Mouse (Mus musculus): ENCODE measurements around the gene Zfp414.
"Not testable (repeated sequence)": the region's sequence is repeated elsewhere in the genome, so short reads cannot be mapped to it uniquely, and the experiment has no call there.

Zfp414 gene

DNA sequence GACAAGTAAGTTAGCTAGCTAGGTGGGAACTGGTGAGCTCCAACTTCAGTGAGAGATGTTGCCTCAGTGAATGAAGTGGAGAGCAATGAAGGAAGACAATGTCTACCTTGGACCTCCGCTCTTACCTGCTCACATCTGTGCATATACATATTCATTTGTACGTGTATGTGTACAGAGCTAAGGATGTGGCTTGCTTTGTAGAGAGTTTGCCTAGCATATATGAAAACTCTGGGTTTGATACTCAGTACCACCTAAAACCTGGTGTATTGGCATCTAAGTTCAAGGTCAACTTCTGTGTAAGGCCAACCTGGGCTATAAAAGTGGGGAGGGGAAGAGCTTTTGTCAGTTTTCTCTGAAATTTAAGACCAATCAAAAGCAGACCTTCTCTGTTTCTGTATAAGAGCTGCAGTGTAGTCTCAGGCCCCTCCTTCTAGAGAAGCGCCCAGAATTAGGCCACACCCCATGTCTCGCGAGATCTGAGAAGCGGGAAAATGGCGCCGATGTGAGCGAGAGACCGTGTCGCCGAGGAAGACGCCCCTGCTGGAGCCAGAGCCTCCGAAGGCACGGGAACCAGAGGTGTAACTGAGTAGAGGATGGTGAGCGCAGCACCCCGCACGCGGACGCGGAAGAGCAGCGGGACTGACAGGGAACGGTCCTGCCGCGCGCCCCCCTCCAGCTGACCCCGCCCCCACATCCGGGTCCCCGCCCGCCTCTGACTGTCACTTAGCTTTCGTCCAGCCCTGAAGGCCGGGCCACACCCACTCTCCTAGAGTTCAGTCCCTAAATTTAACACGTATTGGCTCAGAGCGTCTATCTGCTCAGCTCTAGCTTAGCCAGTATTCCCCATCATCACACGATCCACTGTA is at the start of gene Zfp414:
Gene Zfp414, plus strand, starts transcription at position 470 of the 866 bp plus-strand sequence.
- peak; percentile 93 to 96 for DNase-seq

DNA sequence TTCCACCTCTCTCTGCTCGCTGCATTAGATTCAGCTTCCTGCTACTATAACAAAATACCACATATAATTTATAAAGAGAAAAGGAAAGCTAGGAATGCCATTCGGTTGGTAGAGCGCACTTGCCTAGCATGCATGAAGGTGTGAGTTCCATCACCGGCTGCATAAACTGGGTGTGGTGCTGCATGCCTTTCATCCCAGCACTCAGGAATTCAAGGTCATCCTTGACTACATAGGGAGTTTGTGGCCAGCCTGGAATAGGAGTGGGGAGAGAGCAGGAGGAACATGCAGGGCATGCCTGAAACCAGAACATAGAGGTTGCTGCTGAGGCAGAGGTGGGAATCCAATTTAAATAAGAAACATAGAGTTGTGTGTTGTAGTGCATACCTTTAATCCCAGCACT is 44.8 kb upstream of the Zfp414 start:
- no peak for DNase-seq

DNA sequence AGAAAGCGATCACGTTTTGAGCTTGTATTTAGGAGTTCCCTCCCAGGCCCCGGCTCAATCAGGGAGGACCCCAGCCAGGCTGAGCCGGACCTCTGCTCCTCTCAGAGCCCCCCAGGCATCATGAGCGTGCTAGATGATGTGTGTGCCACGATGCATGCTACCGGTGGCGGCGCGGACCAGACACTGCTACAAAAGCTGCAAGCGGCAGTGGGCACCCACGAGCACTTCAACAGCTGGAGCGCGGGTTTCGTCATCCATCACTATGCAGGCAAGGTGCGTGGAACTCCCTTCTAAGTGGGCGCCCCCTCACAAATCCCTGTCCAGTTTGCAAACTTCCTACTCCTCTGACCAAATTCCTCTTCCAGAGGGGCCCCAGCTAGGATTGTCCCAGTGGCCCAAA is 42.9 kb upstream of the Zfp414 start:
- no peak for DNase-seq

DNA sequence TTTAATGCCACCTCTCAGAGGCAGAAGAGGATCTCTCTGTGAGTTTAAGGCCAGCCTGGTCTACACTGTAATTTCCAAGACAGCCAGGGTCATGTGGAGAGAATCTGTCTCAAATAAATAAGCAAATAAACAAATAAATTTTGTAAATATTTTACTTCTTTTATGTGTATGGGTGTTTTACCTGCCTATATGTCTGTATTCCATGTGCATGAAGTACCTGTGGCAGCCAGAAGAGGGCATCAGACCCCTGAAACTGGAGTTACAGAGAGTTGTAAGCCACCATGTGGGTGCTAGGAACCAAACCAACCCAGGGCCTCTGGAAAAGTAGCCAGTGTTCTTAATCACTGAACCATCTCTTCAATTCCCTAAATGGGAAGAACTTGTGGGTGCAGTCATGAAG is 31.6 kb upstream of the Zfp414 start:
- no peak for DNase-seq

DNA sequence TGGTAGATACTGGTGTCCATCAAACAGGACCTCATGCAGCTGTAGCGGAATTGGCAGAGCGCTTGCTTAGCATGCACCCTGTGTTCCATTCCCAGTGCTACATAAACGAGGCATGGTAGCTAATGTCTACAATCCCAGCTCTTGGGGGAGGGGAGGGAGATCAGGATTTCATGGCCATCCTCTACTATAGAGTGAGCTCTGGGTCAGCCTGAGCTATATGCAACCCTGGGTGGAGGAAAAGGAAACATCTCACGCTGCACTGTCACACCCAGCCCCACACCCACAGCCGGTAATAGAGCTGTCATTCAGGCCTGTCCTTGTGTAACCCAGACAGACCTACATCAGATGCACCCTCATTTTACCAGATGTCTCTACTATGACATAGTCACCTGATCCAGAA is 30.4 kb upstream of the Zfp414 start:
- no peak for DNase-seq

DNA sequence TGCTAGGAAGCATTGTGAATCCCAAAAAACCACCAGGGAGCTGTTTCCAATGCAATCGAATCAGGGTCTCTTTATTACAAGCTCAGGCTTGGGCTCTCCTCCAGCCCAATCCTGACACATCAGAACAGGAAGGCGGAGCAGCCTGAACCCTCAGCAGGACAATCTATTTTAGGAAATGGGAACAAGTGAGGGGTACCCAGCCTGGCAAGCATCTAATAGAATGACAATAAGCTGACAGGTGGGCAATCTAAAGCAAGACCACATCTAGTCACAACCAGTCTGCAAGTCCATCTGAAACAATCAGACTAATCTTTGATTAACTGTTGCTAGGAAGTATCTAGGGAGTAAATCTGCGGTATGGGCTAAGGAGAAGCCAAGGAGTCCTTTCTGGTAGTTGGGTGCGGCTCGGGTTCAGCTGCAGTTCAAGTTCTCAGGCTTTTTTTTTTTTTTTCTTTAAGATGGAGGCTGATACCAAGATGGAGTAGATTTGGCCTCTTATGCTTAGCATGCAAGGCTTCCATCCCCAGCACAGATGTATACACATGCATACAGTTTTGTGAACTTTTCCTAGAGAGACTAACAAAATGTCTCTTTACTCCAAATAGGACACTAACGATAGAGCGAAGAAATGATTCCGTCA is 28.9 kb upstream of the Zfp414 start:
- no peak for DNase-seq

DNA sequence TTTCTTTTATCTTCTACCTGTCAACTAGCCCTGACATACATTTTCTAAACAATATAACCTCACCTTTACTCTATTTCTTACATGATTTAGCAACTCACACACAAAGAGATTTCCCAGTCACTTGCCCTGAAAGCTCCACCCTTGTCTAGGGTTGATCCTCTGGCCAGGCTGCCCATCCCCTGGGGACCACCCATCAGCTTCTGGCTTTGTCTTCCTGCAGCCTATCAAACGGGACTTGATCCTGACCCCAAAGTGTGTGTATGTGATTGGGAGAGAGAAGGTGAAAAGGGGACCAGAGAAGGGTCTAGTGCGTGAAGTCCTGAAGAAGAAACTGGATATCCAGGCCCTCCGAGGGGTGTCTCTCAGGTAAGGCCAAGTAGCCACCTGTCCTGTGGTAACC is 28.1 kb upstream of the Zfp414 start:
- DNase-seq: no peak

DNA sequence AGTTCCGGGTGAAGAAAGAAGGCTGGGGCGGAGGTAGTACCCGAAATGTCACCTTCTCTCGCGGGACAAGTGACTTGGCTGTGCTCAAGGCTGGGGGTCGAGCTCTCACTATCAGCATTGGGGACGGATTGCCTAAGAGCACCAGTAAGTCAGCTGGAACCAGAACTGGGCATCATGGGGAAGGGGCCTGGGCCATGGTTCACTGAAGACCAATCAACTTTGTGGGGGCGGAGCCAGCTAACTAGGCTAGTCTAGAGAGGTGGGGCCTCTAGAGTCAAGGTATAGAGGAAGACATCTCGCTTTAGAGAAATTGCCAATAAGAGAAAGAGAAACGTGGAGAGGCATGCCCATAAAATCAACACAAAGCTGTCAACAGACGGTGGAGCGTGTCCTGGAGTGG is 26.9 kb upstream of the Zfp414 start:
- no peak for DNase-seq

DNA sequence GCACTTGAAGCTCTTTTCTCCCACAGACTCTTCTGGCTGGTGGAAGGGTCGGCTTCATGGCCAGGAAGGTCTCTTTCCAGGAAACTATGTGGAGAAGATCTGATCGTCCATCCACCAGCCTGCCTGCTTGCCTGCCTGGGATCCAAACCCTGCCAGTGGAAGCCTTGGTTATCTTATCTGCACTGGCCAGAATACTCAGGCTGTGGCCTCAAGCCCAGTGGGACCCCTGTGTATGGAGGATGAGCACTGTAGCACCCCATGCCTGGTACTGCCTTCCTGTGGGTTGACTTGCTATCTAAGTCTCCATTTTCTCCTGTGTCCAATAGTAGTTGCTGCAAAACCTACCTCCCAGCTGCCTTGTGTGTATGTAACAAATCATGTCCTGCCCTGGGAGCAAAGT is 21.6 kb upstream of the Zfp414 start:
- DNase-seq: no peak

DNA sequence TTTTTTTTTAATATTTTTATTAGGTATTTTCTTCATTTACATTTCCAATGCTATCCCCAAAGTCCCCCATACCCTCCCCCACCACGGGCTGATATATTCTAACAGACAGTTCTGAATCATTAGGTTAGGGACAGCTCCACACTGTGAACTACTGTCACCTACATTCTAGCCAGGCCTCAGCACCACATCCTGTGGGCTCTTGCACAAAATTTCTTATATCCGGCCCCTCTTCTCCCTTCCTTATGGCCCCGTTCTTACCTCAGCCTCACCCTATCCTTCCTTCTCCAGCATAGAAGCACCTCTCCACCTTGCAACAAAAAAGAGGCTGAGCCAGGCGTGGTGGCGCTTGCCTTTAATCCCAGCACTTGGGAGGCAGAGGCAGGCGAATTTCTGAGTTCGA is 18.3 kb upstream of the Zfp414 start:
- DNase-seq: no peak

DNA sequence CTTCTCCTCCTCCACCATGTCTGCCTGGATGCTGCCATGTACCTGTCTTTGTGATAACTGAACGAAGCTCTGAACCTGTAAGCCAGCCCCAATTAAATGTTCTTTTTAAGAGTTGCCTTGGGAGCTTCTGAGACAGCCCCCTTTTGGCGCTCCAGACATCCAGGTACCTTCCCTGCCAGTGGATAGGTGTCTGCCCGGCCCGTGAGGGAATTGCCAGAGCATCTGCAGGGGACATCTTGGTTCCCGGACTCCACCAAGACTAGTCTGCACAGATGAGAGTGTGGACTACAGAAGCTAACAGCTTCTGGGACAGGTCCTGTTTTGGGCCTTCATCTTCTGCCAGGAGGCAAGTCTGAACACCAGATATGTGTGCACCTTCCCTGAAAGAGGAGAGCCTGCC is 15.2 kb upstream of the Zfp414 start:
- DNase-seq: not testable (repeated sequence)

DNA sequence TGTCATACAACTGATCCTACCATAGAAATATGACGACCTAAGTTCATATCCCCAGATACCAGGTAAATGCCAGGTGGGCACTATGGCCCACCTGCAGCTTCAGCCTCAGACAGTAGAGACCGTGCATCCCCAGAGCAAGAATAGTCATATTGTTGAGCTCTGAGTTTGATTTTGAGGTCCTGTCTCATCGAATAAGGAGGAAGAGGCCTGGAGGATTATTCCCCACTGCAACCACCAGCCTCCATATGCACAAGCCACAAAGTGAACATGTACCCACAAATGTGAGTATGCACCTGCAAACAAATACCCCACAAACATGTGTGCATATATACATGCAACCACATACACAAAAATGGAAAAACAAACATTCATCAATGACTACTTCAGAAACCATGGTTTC is 1.6 kb upstream of the Zfp414 start:
- no peak for DNase-seq

DNA sequence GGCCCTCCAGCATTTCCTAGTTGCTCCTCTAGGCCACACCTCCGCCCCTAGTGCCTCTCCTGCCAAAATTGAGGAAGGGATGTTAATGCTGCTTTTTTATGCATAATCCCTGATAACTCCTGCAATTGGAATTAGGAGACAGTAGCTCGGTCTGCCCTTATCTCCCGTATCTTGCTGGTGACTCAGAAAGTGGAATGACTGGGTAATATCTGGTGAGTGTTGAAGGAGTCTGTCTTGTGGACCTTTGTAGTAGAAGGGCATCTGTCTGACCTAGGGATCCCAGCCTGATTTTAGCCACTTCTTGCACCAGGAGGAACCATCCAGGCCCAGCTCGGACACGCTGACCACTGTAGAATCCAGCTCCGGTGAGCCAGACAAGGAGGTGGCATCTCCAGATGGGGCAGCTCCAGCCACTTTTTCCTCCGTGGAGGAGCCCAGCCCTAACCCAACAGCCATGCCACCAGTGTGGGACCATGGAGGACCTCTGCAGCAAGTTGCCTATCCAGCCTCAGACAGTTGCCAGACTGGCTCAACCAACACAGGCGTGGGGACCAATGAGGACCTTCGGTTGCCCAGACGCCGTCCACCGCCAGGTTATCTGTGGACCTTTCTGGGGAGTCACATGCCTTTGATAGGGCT is 716 bp downstream of the Zfp414 start:
- DNase-seq: no peak

DNA sequence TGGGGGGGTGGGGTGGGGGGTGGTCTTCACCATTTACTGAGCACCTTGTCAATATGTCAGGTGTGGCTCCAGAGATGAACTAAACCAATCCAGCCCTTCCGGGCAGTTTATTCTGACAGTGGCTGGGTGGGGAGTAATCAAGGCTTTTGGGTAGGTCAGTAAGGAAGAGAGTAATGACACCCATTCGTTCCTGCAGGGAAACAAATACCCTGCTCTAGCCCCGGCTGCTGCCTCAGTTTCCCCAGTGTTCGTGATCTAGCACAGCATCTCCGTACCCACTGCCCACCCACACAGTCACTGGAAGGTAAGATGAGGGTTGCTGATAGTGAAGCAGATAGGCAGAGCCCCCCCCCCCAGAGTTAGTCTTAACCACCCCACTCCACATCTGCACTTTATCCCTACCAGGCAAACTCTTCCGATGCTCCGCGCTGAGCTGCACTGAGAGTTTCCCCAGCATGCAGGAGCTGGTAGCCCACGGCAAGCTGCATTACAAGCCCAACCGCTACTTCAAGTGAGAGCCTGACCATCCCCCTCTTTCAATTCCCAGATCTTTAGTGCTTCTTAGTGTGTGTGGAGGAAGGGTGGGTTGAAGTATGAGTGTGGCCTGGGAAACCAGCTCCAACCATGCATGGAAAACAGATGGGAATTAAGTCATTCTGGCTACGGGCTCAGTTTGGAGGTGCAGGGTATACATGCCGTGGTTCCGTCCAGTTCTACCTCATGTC is 1.4 kb downstream of the Zfp414 start:
- DNase-seq: peak in 1 of 2 experiments; percentile 35

DNA sequence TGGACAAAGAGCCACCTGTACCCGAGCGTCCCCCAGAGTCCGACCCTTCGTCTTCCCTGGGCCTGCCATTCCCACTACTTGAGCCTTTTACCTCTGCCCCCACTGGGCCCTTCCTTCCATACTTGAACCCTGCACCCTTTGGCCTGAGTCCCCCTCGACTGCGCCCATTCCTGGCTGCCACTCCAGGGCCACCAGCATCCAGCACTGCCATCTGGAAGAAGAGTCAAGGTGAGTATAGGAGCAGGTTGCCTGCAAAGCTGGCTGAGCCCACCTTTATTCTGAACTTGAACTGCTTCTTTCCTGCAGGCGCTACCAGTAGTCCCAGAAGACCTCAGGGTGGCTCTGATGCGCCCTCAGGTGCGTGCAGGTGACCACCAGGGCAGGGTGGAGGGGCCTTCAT is 2.3 kb downstream of the Zfp414 start:
- DNase-seq: no peak

DNA sequence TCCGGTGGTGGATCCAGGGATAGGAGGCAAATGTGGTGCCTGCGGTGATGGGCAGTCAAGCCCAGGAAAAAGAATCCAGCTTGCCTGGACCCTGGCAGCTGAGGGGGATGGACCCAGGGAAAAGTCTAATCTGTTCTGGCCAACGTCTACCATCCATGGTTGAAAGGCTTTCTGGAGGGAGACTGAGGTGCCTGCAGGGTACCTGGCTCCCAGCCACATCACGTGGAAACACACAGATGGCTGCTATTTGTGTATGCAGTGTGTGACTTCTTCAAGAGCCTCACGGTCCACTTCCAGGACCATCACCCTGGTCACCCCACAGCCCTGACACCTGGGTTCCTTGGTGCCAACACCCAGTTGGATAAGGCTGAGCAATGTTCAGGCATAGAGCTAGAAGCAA is 2.9 kb downstream of the Zfp414 start:
- DNase-seq: peak in 1 of 2 experiments; percentile 9

DNA sequence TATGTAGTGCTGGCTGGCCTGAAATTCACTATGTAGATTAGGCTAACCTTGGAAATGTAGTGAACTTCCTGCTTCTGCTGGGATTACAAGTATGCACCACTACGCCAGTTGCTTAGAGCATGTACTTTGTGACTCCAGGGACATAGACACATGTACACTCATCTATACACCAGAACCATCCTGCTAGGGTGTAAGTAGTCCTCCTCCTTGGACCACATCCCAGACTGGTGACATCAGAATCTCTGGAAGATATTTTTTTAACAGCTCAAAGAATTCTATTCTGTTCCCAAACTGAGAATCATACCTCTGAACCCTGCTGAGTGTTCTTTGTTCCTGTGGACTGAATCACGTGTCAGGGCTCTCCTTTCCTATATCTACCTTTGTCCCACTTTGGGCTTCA is 8.1 kb downstream of the Zfp414 start:
- no peak for DNase-seq

DNA sequence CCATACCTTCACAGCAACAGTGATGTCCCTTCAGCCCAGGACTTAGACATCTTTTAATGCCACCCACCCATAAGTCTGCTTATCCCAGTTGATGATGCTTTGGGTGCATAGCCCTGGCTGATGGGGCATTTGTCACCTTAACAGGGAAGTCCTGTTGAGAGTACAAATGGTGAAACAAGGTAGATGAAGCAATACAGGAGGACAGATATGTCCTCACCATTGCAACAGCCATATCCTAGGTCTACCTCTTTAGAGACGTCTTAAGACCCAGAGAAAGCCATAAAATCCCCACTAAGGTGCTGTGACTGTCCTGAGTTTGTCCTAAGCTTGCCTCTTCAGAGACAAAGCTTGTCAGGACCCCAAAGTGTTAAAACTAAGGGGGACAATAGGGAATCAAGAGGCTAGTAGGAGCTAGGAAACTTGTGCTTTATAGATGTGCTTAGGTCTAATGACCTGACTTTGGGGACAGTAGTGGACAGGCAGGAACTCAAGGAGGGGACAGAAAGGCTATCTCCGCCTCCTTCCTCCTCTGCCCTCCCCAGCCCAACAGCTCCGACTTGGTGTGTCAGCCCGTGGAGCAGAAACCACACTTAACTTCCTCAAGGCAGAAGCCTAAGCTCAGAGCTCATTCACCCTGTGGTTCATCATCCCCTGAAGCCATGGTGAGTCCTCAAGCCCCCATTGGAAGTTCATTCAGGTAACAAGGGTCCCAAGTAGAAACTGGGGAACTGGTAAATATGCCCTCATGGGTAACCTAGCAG is 8.8 kb downstream of the Zfp414 start, which contains the start of gene Pram1:
Gene Pram1, plus strand, starts transcription at position 541 of the 761 bp plus-strand sequence.
- no peak for DNase-seq

DNA sequence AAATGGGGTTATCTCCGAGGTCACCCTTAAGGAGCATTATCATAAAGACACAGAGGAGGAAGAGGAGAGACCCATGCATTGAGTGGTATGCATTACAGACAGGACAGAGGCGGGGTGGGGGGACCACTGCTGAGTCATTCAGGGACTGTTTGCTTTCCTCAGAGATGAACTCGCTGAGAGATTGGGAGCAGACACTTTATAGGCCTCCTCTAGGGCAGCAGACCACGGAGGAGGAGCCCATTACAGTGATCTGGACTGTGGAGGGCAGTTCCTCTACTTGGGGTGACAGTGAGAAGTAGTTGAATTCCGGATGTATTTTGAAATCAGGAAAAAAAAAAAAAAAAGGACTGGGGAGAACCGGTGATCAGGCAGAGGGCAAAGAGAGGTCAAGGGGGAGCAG is 10.9 kb downstream of the Zfp414 start:
- no peak for DNase-seq

DNA sequence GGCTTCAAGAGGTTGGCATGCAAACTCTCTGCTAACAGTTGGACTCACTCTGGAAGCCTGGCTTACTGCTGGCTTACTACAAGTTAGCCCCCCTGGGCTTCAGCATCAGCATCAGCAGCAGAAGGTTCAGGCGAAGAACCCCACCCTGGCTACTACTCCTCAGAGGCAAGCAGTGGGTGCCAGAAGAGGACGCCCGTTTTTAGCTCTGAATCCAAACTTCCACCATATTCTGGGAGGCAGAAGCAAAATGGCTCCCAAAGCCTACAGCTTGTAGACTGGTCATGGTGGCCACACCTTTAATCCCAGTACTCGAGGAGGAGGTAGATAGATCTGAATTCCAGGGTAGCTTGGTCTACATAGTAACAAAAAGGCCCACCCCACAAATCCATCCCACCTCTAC is 15.2 kb downstream of the Zfp414 start:
- no peak for DNase-seq

DNA sequence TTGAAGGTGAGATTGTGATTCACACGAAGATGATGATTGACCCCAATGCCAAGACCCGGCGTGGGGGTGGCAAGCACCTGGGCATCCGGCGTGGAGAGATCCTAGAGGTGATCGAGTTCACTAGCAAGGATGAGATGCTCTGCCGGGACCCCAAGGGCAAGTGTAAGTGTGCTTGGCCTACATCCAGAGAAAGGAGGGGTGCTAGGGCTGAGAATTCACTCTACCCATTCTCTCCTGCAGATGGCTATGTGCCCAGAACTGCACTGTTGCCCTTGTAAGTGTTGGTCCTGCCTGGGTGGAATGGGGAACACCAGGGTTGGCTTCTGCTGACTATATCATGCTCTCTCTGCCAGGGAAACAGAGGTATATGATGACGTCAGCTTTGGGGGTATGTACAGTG is 16.2 kb downstream of the Zfp414 start:
- DNase-seq: no peak

DNA sequence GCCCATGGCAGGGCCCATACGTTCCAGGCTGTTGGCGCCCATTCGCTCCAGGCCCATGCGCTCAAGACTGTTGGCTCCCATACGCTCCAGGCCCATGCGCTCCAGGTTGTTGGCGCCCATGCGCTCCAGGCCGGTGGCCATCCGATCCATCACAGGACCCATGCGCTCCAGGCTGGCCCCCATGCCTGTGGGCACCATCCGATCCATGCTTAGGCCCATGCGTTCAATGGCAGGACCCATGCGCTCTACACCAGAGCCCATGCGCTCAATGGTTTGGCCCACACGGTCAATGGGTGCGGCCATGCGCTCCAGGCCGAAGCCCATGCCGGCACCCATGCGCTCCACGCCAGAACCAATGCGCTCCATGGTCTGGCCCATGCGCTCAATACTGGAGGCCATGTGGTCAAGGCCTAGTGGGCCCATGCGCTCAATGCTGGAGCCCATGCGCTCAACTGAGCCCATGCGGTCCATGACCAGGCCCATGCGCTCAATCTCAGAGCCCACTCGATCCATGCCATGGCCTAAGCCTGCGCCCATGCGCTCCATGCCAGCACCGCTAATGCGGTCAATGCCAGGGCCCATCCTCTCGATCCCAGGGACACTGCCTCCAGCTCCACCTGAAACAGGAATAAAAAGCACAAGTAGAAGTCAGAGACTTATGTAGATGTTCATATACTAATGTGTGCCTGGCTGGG is 21.0 kb downstream of the Zfp414 start:
- no peak for DNase-seq

Data from kidney, postnatal 4 days (tissue).